Mouse (Mus musculus) ovary, adult 2 months (tissue): ENCODE measurements around the gene Bend7. TPM values are rescaled to one million over a fixed set of nuclear protein-coding genes. Genes with fewer than 3 reads are reported as not detected.

Experiments used
- polyA plus RNA-seq: library from polyadenylated mRNA; depleted of rRNA; stranded (reverse); fragments of >200 nt; gene quantifications from 2 replicates; pipeline ENCODE4 v1.2.3, GENCODE M21; 2012; rRNA removed

Gene Bend7
- polyA plus RNA-seq, result 3.7 and 5.0 TPM in 2 replicates

DNA sequence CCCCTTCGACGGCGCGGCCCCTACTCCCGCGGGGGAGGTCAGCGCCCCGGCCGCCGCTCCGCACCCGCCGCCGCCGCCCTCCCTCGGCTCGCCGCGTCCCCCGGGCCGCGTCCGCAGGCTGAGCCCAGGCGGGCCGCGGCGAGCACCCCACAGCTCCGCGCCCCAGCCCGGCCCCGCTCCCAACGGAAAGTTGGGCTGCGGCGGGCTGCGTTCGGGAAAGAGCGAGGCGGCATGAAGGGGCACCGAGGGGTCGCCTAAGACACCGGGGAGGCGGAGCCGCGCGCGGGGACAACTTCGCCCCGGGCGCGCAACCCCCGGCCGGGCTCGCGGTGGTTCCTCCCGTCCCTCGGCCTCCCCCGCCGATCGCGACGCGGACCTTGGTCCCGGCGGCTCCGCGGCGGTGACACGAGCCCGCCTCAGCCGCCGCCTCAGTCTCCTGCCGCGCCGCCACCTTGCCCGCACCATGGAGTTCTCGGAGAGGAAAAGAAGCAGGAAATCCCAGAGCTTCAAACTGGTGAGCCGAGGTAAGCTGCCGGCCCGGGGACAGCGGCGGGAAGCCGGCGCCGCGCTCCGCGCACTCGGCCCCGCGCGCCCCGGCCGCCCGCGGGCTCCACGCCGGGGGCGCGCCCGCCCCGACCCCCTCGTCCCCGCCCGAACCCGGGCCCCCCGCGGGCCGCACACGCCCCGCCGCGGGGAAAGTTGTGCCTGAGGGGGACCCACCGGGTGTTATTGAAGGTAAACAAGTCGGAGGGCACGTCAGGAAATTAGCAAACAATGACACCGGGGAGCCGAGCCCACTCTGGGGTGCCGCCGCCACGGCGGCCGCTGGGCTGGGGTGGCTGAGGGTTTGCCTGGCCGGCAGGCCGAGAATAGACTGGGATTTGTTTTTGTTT, at the start of gene Bend7:
Gene Bend7, plus strand, starts transcription at position 63 of the 893 bp plus-strand sequence.

Other genes starting within 250 kb of the Bend7 start
- 6.4 and 8.3 TPM in 2 replicates for gene Prpf18, start 65.7 kb upstream of the Bend7 start, polyA plus RNA-seq
- gene Sephs1, start 163.7 kb downstream of the Bend7 start, polyA plus RNA-seq, result 28.2 and 28.3 TPM in 2 replicates
- gene Phyh, start 201.2 kb downstream of the Bend7 start, polyA plus RNA-seq, result 28.8 and 36.5 TPM in 2 replicates